Mouse (Mus musculus): ENCODE measurements around the gene Dnase2b.

The Dnase2b gene

GRCm38 (mm10) chr3:146615496-146615895 lies at the start of gene Dnase2b:
TSS of gene Dnase2b (minus strand) at chr3:146615596.
- DNase-seq = no peak

GRCm38 (mm10) chr3:146661907-146662306 lies 46.5 kb upstream of the Dnase2b start:
- DNase-seq = no peak

- DNase-seq = no peak
Measured at GRCm38 (mm10) chr3:146661001-146661400, 45.6 kb upstream of the Dnase2b start.

GRCm38 (mm10) chr3:146659321-146659720 lies 43.9 kb upstream of the Dnase2b start:
- DNase-seq = no peak

- no peak for DNase-seq
Measured at GRCm38 (mm10) chr3:146658061-146658639, 42.8 kb upstream of the Dnase2b start.

- no peak for DNase-seq
Measured at GRCm38 (mm10) chr3:146657433-146657832, 42.0 kb upstream of the Dnase2b start.

GRCm38 (mm10) chr3:146655111-146655577 lies 39.7 kb upstream of the Dnase2b start:
- DNase-seq = peak; percentile 4

- no peak for DNase-seq
Measured at GRCm38 (mm10) chr3:146653692-146654091, 38.3 kb upstream of the Dnase2b start.

GRCm38 (mm10) chr3:146652431-146652830 lies 37.0 kb upstream of the Dnase2b start:
- no peak for DNase-seq

- no peak for DNase-seq
Measured at GRCm38 (mm10) chr3:146651217-146651616, 35.8 kb upstream of the Dnase2b start, which contains the start of gene 4930503B20Rik. TSS of gene 4930503B20Rik (minus strand) at chr3:146651317.

GRCm38 (mm10) chr3:146650716-146651115 lies 35.3 kb upstream of the Dnase2b start:
- DNase-seq = no peak

GRCm38 (mm10) chr3:146649311-146649894 lies 34.0 kb upstream of the Dnase2b start:
- DNase-seq = no peak

- DNase-seq = no peak
Measured at GRCm38 (mm10) chr3:146641818-146642427, 26.5 kb upstream of the Dnase2b start.

- DNase-seq = no peak
Measured at GRCm38 (mm10) chr3:146632506-146632905, 17.1 kb upstream of the Dnase2b start.

- no peak for DNase-seq
Measured at GRCm38 (mm10) chr3:146628227-146628982, 13.0 kb upstream of the Dnase2b start.

GRCm38 (mm10) chr3:146625766-146626165 lies 10.4 kb upstream of the Dnase2b start:
- no peak for DNase-seq

- no peak for DNase-seq
Measured at GRCm38 (mm10) chr3:146621966-146622365, 6.6 kb upstream of the Dnase2b start.

GRCm38 (mm10) chr3:146620555-146621249 lies 5.3 kb upstream of the Dnase2b start:
- DNase-seq = no peak

- no peak for DNase-seq
Measured at GRCm38 (mm10) chr3:146620101-146620500, 4.7 kb upstream of the Dnase2b start.

- no peak for DNase-seq
Measured at GRCm38 (mm10) chr3:146618357-146618756, 3.0 kb upstream of the Dnase2b start.

GRCm38 (mm10) chr3:146617946-146618345 lies 2.5 kb upstream of the Dnase2b start:
- DNase-seq = no peak

- DNase-seq = no peak
Measured at GRCm38 (mm10) chr3:146616533-146617283, 1.3 kb upstream of the Dnase2b start.
